Mouse (Mus musculus): Measurements from ENCODE around the gene Prkar1b. TPM values are rescaled to one million over a fixed set of nuclear protein-coding genes. Genes with fewer than 3 reads are reported as not detected.

Gene Prkar1b
- polyA plus RNA-seq, 1 experiment: 6.6 TPM

GRCm38 (mm10) chr5:139061680-139062079, 88.1 kb downstream of the Prkar1b start:
- WGBS: 89% methylated on average over 5 of the region's 5 CpGs
- TF ChIP-seq POLR2A (IDR thresholded peaks at IDR 0.05; ENCODE audit: borderline replicate concordance, control insufficient read depth, low read depth, low read length) (no peak), CTCF (IDR thresholded peaks at IDR 0.05; ENCODE audit: control insufficient read depth, insufficient read depth, low read length) (no peak)
- H3K4me3 ChIP-seq (replicated peaks; ENCODE audit: control insufficient read depth, low read depth, low read length): no peak overlapping the region
- H3K4me1 ChIP-seq (ENCODE audit: control insufficient read depth, insufficient read depth, low read length): no peaks in the 10 kb centered on the region
- H3K27ac ChIP-seq (ENCODE audit: control insufficient read depth, insufficient read depth, low read depth, low read length, poor library complexity): no peak overlapping the region

- H3K4me3 ChIP-seq (replicated peaks; ENCODE audit: control insufficient read depth, low read depth, low read length): no peak overlapping the region
- H3K4me1 ChIP-seq (ENCODE audit: control insufficient read depth, insufficient read depth, low read length): no peaks in the 10 kb centered on the region
- WGBS: 20% methylated on average over 12 of the region's 12 CpGs
- TF ChIP-seq CTCF (IDR thresholded peaks at IDR 0.05; ENCODE audit: control insufficient read depth, insufficient read depth, low read length): no peak
- TF ChIP-seq POLR2A (IDR thresholded peaks at IDR 0.05; ENCODE audit: borderline replicate concordance, control insufficient read depth, low read depth, low read length): no peak
- no peak overlapping the region for H3K27ac ChIP-seq (ENCODE audit: control insufficient read depth, insufficient read depth, low read depth, low read length, poor library complexity)
Measured at GRCm38 (mm10) chr5:139060460-139061051, 89.2 kb downstream of the Prkar1b start.

GRCm38 (mm10) chr5:139053176-139053575, 96.6 kb downstream of the Prkar1b start:
- Histone ChIP-seq H3K4me1 (ENCODE audit: control insufficient read depth, insufficient read depth, low read length) (no peaks in the 10 kb centered on the region), H3K4me3 (replicated peaks; ENCODE audit: control insufficient read depth, low read depth, low read length) (no peak overlapping the region), H3K27ac (ENCODE audit: control insufficient read depth, insufficient read depth, low read depth, low read length, poor library complexity) (no peak overlapping the region)
- 68% methylated on average over 10 of the region's 10 CpGs for WGBS
- TF ChIP-seq CTCF (IDR thresholded peaks at IDR 0.05; ENCODE audit: control insufficient read depth, insufficient read depth, low read length): no peak
- TF ChIP-seq POLR2A (IDR thresholded peaks at IDR 0.05; ENCODE audit: borderline replicate concordance, control insufficient read depth, low read depth, low read length): no peak

GRCm38 (mm10) chr5:139051276-139051675, 98.5 kb downstream of the Prkar1b start:
- no peak overlapping the region for H3K27ac ChIP-seq (ENCODE audit: control insufficient read depth, insufficient read depth, low read depth, low read length, poor library complexity)
- TF ChIP-seq POLR2A (IDR thresholded peaks at IDR 0.05; ENCODE audit: borderline replicate concordance, control insufficient read depth, low read depth, low read length): no peak
- TF ChIP-seq CTCF (IDR thresholded peaks at IDR 0.05; ENCODE audit: control insufficient read depth, insufficient read depth, low read length): no peak
- WGBS: 90% methylated on average over 18 of the region's 18 CpGs
- H3K4me3 ChIP-seq (replicated peaks; ENCODE audit: control insufficient read depth, low read depth, low read length): no peak overlapping the region
- H3K4me1 ChIP-seq (ENCODE audit: control insufficient read depth, insufficient read depth, low read length): no peaks in the 10 kb centered on the region

- TF ChIP-seq POLR2A (IDR thresholded peaks at IDR 0.05; ENCODE audit: borderline replicate concordance, control insufficient read depth, low read depth, low read length) (no peak), CTCF (IDR thresholded peaks at IDR 0.05; ENCODE audit: control insufficient read depth, insufficient read depth, low read length) (no peak)
- H3K27ac ChIP-seq (ENCODE audit: control insufficient read depth, insufficient read depth, low read depth, low read length, poor library complexity): no peak overlapping the region
- no peak overlapping the region for H3K4me3 ChIP-seq (replicated peaks; ENCODE audit: control insufficient read depth, low read depth, low read length)
- 80% methylated on average over 7 of the region's 7 CpGs for WGBS
- no peaks in the 10 kb centered on the region; the same call in 1 of the 2 replicates for H3K4me1 ChIP-seq (ENCODE audit: control insufficient read depth, insufficient read depth, low read length)
Measured at GRCm38 (mm10) chr5:139049367-139049766, 100.4 kb downstream of the Prkar1b start.

GRCm38 (mm10) chr5:139047171-139047570, 102.6 kb downstream of the Prkar1b start:
- Histone ChIP-seq H3K27ac (ENCODE audit: control insufficient read depth, insufficient read depth, low read depth, low read length, poor library complexity) (no peak overlapping the region), H3K4me3 (replicated peaks; ENCODE audit: control insufficient read depth, low read depth, low read length) (no peak overlapping the region), H3K4me1 (ENCODE audit: control insufficient read depth, insufficient read depth, low read length) (no peaks in the 10 kb centered on the region; the same call in 1 of the 2 replicates)
- 68% methylated on average over 2 of the region's 2 CpGs for WGBS
- TF ChIP-seq POLR2A (IDR thresholded peaks at IDR 0.05; ENCODE audit: borderline replicate concordance, control insufficient read depth, low read depth, low read length) (no peak), CTCF (IDR thresholded peaks at IDR 0.05; ENCODE audit: control insufficient read depth, insufficient read depth, low read length) (no peak)

GRCm38 (mm10) chr5:139046636-139047035, 103.2 kb downstream of the Prkar1b start:
- TF ChIP-seq POLR2A (IDR thresholded peaks at IDR 0.05; ENCODE audit: borderline replicate concordance, control insufficient read depth, low read depth, low read length) (no peak), CTCF (IDR thresholded peaks at IDR 0.05; ENCODE audit: control insufficient read depth, insufficient read depth, low read length) (no peak)
- WGBS: 19% methylated on average over 5 of the region's 5 CpGs
- H3K27ac ChIP-seq (ENCODE audit: control insufficient read depth, insufficient read depth, low read depth, low read length, poor library complexity): no peak overlapping the region
- H3K4me3 ChIP-seq (replicated peaks; ENCODE audit: control insufficient read depth, low read depth, low read length): no peak overlapping the region
- H3K4me1 ChIP-seq (ENCODE audit: control insufficient read depth, insufficient read depth, low read length): no peaks in the 10 kb centered on the region; the same call in 1 of the 2 replicates

- Histone ChIP-seq H3K4me1 (ENCODE audit: control insufficient read depth, insufficient read depth, low read length) (no peaks in the 10 kb centered on the region; the same call in 1 of the 2 replicates), H3K4me3 (replicated peaks; ENCODE audit: control insufficient read depth, low read depth, low read length) (no peak overlapping the region), H3K27ac (ENCODE audit: control insufficient read depth, insufficient read depth, low read depth, low read length, poor library complexity) (no peak overlapping the region)
- WGBS: 22% methylated on average over 4 of the region's 4 CpGs
- no peak for TF ChIP-seq POLR2A (IDR thresholded peaks at IDR 0.05; ENCODE audit: borderline replicate concordance, control insufficient read depth, low read depth, low read length)
- no peak for TF ChIP-seq CTCF (IDR thresholded peaks at IDR 0.05; ENCODE audit: control insufficient read depth, insufficient read depth, low read length)
Measured at GRCm38 (mm10) chr5:139043546-139043945, 106.3 kb downstream of the Prkar1b start.

All from bone marrow, adult 2 months (tissue).